Mouse (Mus musculus): ENCODE results near the gene Mpp6. TPM values are rescaled to one million over a fixed set of nuclear protein-coding genes. Genes with fewer than 3 reads are reported as not detected.

Gene Mpp6
- polyA plus RNA-seq, 1 experiment: 21.3 TPM

- H3K4me1 ChIP-seq (ENCODE audit: control insufficient read depth, insufficient read depth, low read length): peaks cover 4% of the 10 kb centered on the region; the same call in 1 of the 2 replicates
- no peaks in the 10 kb centered on the region for H3K27me3 ChIP-seq (replicated peaks; ENCODE audit: control insufficient read depth, insufficient read depth, low read length)
- H3K4me3 ChIP-seq (ENCODE audit: insufficient read depth, low read depth, low read length): no peak overlapping the region
- WGBS: 93% methylated on average over 4 of the region's 4 CpGs
- no peak overlapping the region for H3K27ac ChIP-seq (ENCODE audit: insufficient read depth, low read depth, low read length)
- no peak for DNase-seq
- TF ChIP-seq POLR2A (IDR thresholded peaks at IDR 0.05; ENCODE audit: low read depth, low read length) (no peak), CTCF (conservative IDR thresholded peaks at IDR 0.05; ENCODE audit: insufficient read depth, insufficient read length, low read depth, low read length) (no peak)
- H3K36me3 ChIP-seq (ENCODE audit: control insufficient read depth, insufficient read depth, low read length): no peaks in the 10 kb centered on the region
Measured at GRCm38 (mm10) chr6:50247791-50248190, 137.8 kb downstream of the Mpp6 start.

Other genes starting within 250 kb of the Mpp6 start
- gene Gsdme, start 153.6 kb downstream of the Mpp6 start, polyA plus RNA-seq (2012; rRNA removed): 4.5 and 5.4 TPM in 2 replicates

Data from kidney, adult 2 months (tissue).